Mouse (Mus musculus): ENCODE results near the gene Kcnn3.

Gene Kcnn3

DNA sequence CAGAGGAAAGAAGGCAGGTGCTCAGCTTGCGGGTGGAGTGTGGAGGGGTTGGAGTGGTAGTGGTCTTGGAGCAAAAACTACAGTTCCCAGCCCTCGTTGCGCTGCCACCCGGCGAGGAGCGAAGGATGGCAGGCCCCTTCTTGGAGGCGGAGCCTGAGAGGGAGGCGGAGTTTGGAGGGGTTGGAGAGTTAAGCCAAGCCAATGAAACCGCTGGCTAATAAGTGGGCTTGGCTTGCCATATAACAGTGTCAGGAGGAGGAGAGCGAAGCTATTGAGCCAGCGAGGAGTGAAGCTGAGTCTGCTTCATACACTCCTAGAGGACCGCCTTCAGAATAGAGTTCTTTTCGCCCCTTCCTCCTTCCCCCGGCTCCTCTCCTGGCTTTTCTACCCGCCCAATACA lies at the start of gene Kcnn3:
TSS of gene Kcnn3 (plus strand) at position 271 of the 400 bp plus-strand sequence.
- no peak for DNase-seq (ENCODE audit: low spot score in 2 of 2)

DNA sequence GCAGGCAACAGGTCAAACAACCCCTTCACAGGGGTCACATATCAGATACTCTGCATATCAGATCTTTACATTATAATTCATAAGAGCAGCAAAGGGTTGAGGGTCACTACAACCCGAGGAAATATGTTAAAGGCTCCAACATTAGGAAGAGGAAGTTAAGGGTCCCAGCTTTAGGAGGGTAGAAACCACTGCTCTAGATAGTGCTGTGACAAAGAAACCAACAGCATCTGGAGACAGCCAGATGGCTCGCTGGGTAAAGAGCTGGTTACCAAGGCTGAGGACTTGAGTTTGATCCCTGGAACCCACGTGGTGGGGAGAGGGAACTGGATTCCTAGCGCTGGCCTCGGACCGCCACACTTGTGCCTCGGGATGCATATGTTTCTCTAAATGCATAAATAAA lies 47.7 kb upstream of the Kcnn3 start:
- no peak for DNase-seq (ENCODE audit: low spot score in 2 of 2)

DNA sequence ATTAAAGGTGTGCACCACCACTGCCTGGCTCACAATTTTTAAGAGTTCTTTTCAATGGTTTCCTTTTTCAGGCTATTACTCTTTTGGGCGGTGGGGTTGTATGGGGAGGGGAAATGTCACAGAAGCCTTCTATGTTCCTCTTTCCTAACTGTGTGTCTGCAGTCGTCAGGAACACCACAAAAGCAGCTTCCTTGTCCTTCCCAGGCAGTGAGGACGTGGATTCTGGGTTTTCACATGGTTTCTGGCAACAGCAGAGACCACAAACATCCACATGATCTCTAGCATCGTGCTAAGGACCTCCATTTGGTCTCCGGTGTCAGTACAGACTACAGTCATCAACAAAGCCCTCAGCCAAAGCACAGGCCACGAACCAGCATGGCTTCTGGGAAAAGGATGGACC lies 46.1 kb upstream of the Kcnn3 start:
- DNase-seq (ENCODE audit: low spot score in 2 of 2), result no peak

DNA sequence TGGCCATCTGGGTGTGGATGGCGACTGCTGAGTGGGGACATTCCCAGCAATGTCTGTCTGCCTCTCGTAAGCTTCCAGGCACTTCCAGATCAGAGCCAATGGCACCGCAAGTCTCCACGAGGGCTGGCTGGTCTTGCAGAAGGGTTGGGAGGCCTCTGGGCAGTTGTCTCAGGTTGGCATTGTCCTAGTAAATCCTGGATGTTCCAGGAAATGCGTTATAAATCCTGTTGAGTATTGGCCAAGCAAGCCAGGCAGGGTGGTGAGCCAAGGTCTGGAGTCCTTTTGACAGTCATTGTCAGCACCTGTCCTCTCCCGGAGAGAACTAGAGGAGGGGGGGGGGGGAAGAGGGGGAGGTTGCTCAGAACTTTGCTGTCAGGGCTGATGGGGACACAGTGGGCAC lies 40.9 kb upstream of the Kcnn3 start:
- no peak for DNase-seq (ENCODE audit: low spot score in 2 of 2)

DNA sequence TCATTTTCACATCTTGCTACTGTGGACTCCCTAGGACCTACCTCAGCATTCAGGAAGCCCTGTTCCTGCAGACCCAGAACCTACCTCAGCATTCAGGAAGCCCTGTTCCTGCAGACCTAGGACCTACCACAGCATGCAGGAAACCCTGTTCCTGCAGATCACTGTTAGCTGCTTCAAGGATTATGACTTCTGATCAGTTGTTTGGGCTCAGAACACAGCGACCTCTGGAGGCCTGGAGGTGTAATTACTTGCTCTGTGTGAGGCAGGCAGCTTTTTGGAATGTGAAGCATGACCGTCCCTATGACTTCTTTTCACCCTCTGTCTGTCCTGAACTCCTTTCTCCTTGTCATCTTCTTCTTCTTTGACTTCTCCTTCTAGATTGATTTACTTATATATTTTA lies 38.5 kb upstream of the Kcnn3 start:
- peak; percentile 18 to 52 for DNase-seq (ENCODE audit: low spot score in 2 of 2)

- no peak for DNase-seq (ENCODE audit: low spot score in 2 of 2)
Measured at GRCm38 (mm10) chr3:89482249-89482648, 37.7 kb upstream of the Kcnn3 start.

DNA sequence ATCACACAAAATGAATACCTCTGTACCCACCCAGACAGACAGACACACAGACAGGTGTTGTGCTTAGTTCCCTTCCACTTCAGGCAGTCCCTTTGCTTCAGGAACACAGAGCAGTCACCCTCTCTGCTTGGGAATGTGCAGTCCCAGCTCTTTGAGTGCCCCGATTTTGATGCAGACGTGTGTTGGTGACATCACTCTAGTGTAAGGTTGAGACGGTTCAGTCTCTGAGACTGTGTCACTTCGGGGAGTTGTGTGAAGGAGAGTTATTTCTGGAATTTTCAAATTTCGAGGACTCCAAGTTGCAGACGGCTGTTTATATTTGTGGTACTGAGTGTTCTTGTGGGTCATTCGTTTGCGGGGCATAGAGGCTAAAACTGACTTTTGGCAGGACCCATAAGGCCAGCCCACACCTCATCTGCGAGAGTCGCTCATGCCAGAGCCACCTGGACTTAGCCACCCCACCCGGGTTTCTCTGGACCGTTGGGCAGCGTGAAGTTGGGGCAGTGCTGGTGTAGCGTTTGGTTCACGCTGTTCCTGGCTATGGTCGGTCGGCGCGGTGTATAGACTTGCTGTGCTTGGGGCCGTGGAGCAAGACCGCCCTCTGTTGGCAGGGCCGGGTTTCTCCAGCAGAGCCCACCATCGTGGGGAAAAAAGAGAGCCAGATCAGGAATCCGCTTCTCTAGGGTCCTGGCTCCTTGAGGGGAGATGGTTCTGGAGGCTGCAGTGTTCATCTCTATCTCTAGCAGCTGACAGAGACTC lies 35.0 kb upstream of the Kcnn3 start:
- DNase-seq (ENCODE audit: low spot score in 2 of 2), result peak; percentile 60 to 84

GRCm38 (mm10) chr3:89486111-89486510 lies 33.9 kb upstream of the Kcnn3 start:
- DNase-seq (ENCODE audit: low spot score in 2 of 2), result no peak

- no peak for DNase-seq (ENCODE audit: low spot score in 2 of 2)
Measured at GRCm38 (mm10) chr3:89486916-89487702, 32.9 kb upstream of the Kcnn3 start.

- DNase-seq (ENCODE audit: low spot score in 2 of 2), result no peak
Measured at GRCm38 (mm10) chr3:89490790-89491189, 29.2 kb upstream of the Kcnn3 start.

- DNase-seq (ENCODE audit: low spot score in 2 of 2), result no peak
Measured at GRCm38 (mm10) chr3:89491559-89491958, 28.4 kb upstream of the Kcnn3 start.

DNA sequence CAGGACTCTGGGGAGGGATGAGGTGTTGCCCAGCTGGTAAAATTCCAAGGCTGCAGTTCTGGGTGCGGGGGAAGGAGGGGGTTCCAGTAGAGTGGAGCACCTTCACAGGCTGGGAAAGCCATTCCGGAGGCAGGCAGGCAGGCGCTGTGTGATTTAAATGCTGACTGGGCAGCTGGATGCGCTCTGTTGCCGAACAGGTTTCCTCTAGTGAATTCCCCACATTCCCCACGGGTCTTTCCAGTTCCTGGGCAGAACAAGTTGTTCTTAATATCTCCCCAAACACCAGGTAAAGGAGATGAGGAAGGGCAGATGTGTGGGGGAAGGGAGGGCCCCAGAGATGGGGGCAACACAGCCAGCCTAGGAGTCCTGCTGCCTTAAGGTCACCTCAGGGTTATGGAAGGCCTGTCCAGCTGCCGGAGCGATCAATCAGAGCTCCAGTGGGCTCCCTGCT lies 27.2 kb upstream of the Kcnn3 start:
- DNase-seq (ENCODE audit: low spot score in 2 of 2), result no peak

- no peak for DNase-seq (ENCODE audit: low spot score in 2 of 2)
Measured at GRCm38 (mm10) chr3:89494630-89495029, 25.3 kb upstream of the Kcnn3 start.

GRCm38 (mm10) chr3:89496366-89496765 lies 23.6 kb upstream of the Kcnn3 start:
- DNase-seq (ENCODE audit: low spot score in 2 of 2), result no peak

GRCm38 (mm10) chr3:89499696-89500095 lies 20.3 kb upstream of the Kcnn3 start:
- DNase-seq (ENCODE audit: low spot score in 2 of 2), result no peak

DNA sequence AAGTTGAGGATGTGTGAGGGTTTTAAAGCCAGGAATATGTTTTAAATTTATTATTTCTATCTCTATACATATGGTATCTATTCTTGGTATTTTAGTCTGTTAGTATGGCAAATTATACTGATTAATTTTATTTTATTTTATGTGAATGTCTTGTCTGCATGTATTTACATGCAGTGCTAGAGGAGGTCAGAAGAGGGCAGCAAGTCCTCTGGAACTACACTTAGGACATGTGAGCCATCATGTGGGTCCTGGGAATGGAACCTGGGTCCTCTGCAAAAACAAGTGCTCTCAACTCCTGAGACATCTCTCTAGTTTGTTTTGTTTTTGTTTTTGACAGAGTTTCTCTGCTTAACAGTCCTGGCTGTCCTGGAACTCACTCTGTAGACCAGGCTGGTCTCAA lies 18.5 kb upstream of the Kcnn3 start:
- DNase-seq (ENCODE audit: low spot score in 2 of 2), result no peak

DNA sequence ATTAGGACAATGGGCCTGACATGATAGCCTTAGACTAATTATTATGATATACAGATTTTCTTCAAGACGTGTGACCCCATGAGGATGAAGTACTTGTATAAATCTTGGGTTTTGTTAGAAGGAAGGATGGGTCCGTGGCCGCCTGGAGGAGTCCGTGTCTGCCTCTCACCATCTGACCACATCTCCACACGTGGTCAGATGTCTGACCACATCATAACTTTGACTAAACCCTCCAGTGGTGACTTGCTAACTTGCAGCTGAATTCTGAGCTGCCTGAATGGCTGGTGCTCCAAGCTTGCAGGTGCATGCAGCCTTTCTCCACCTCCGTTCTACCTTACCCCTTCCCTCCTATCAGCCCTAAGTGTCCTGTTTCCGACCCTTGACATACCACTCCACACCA lies 17.4 kb upstream of the Kcnn3 start:
- DNase-seq (ENCODE audit: low spot score in 2 of 2), result no peak

GRCm38 (mm10) chr3:89508041-89508440 lies 11.9 kb upstream of the Kcnn3 start:
- no peak for DNase-seq (ENCODE audit: low spot score in 2 of 2)

- DNase-seq (ENCODE audit: low spot score in 2 of 2), result peak in 1 of 2 experiments; percentile 43
Measured at GRCm38 (mm10) chr3:89510979-89511378, 9.0 kb upstream of the Kcnn3 start.

- DNase-seq (ENCODE audit: low spot score in 2 of 2), result no peak
Measured at GRCm38 (mm10) chr3:89511400-89511799, 8.6 kb upstream of the Kcnn3 start.

DNA sequence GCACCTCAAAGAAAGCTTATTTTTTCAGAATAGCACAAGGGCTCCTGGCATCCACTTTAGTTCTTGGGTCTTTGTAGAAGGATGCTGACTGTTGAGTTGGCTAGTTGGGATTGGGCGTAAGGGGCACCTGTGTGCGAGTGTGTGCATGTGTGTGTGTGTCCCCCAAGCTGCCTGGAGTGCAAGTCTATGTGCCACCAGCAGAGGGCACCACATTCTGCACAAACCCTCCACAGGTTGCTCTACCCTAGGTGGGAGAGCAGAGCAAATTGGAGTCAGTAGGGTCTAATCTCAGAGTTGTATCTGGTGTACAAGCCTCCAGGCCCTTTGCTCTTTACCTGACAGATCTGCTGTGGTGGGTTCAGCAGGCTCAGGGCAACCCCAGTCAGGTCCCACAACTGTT lies 7.7 kb upstream of the Kcnn3 start:
- DNase-seq (ENCODE audit: low spot score in 2 of 2), result peak in 1 of 2 experiments; percentile 27

DNA sequence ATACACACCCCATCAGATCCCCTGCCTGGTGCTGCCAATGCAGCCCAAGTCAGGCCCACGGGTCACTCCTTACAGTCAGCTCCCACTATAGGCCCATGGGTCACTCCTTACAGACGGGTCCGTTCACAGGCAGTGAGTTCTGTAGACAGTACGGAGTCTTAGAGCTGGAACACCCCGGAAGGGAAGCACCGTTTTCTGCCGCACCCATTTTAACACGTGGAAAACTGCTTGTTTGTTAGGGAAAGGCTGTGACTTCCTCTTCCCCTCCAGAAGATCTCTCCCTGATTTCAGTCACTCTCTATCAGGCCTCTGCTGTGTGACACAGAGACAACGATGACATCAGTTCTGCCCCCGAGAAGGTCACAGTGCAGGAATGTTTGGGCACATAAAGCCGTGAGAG lies 4.5 kb upstream of the Kcnn3 start:
- DNase-seq (ENCODE audit: low spot score in 2 of 2), result no peak

DNA sequence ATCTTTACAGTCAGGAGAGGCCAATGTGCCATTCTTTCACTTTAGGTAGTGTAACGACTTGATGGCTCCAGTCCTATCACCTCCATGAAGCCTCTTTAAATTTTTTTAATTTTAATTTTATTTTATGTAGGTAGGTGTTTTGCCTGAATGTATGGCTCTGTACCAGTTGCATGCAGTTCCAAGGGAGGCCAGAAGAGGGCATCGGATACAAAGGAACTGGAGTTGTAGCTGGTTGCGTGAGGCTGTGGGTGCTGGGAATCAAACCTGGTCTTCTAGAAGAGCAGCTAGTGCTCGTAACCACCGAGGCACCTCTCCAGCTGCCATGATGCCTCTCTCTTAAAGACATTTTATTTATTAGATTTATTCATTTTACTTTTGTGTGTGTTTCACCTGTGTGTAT lies 3.6 kb upstream of the Kcnn3 start:
- DNase-seq (ENCODE audit: low spot score in 2 of 2), result no peak

Data from thymus, postnatal 10 days (tissue).